Mouse (Mus musculus): ENCODE results near the gene Tmem184b.

GRCm38 (mm10) chr15:79328058-79328938 is 75.1 kb downstream of the Tmem184b start, which contains the start of gene Pla2g6:
- TF ChIP-seq GATA1 (IDR thresholded peaks at IDR 0.05; ENCODE audit: borderline replicate concordance, low read length) (no peak), CTCF (IDR thresholded peaks at IDR 0.05; ENCODE audit: low read depth, low read length) (no peak), TAL1 (conservative IDR thresholded peaks at IDR 0.05; ENCODE audit: low read depth, low read length) (no peak), POLR2AphosphoS5 (IDR thresholded peaks at IDR 0.05; ENCODE audit: insufficient replicate concordance, low read depth, low read length) (no peak), GATA2 (IDR thresholded peaks at IDR 0.05; ENCODE audit: borderline replicate concordance, low read depth, low read length) (no peak)

Data from G1E (cell line).